Mouse (Mus musculus) forebrain, embryonic 11.5 days (tissue): ENCODE measurements at regions not wholly inside any gene's neighbourhood (a gene's known extent, or its start where the extent isn't known, plus 50 kb on each side); places are given as distances from the start of the nearest gene placed in this dataset.

Source experiments
- ATAC-seq: fragments of 200-750 bp; cut with Nextera tagmentation; replicated peaks from 2 replicates; pipeline ENCODE4 v1.8.0; 2017; ENCODE audit warnings: moderate TSS enrichment; ENCODE audit not compliant: low FRiP score
- DNase-seq: peaks from one replicate; pipeline ENCODE4 v3.0.0-alpha.2; 2017; ENCODE audit warnings: low spot score
- H3K27ac ChIP-seq: fragments of 300-500 bp; sonication (generic); 2 replicates; pipeline ENCODE4 v1.5.1; 2014; ENCODE audit warnings: low read depth, low read length
- H3K27me3 ChIP-seq: fragments of 300-500 bp; sonication (generic); 2 replicates; pipeline ENCODE4 v1.6.1; 2014; ENCODE audit warnings: mild to moderate bottlenecking, low read length, mixed read lengths; ENCODE audit not compliant: control insufficient read depth, insufficient read depth
- H3K36me3 ChIP-seq: fragments of 300-500 bp; sonication (generic); 2 replicates; pipeline ENCODE4 v1.6.1; 2014; ENCODE audit warnings: mild to moderate bottlenecking, low read length, moderate library complexity, mixed read lengths; ENCODE audit not compliant: control insufficient read depth, insufficient read depth
- H3K4me1 ChIP-seq: fragments of 300-500 bp; sonication (generic); replicated peaks from 2 replicates; pipeline ENCODE4 v1.6.1; 2014; ENCODE audit warnings: low read length, mixed read lengths; ENCODE audit not compliant: control insufficient read depth, insufficient read depth
- H3K4me2 ChIP-seq: fragments of 300-500 bp; sonication (generic); 2 replicates; pipeline ENCODE4 v1.6.1; 2014; ENCODE audit warnings: low read depth, mild to moderate bottlenecking, low read length, moderate library complexity, mixed read lengths; ENCODE audit not compliant: severe bottlenecking
- H3K4me3 ChIP-seq: fragments of 300-500 bp; sonication (generic); 2 replicates; pipeline ENCODE4 v1.5.1; 2014; ENCODE audit warnings: low read depth, low read length
- H3K9ac ChIP-seq: fragments of 300-500 bp; sonication (generic); 2 replicates; pipeline ENCODE4 v1.6.1; 2014; ENCODE audit warnings: low read length
- H3K9me3 ChIP-seq: fragments of 300-500 bp; sonication (generic); 2 replicates; pipeline ENCODE4 v1.6.1; 2016; ENCODE audit warnings: low read length, mixed read lengths; ENCODE audit not compliant: control insufficient read depth
- WGBS: fragments of 180-500 bp; shearing (Covaris S2); extraction: QIAGEN DNeasy Blood & Tissue Kit; methylation state at CpG from one replicate; pipeline ENCODE4 v1.1.7; 2014; 5-methylcytosine and 5-hydroxymethylcytosine counted together

- Histone ChIP-seq H3K9ac (no peak overlapping the region), H3K9me3 (no peaks in the 10 kb centered on the region), H3K4me2 (no peak overlapping the region), H3K4me1 (no peaks in the 10 kb centered on the region), H3K27me3 (no peaks in the 10 kb centered on the region), H3K36me3 (no peaks in the 10 kb centered on the region), H3K27ac (no peak overlapping the region), H3K4me3 (no peak overlapping the region)
- ATAC-seq (no peak), DNase-seq (no peak)
- 91% methylated on average over 3 of the region's 3 CpGs for WGBS
Observed at GRCm38 (mm10) chr7:124836531-124836930, 607.9 kb upstream of the Kdm8 start.

- H3K4me3 ChIP-seq = no peak overlapping the region
- no peaks in the 10 kb centered on the region for H3K36me3 ChIP-seq
- no peaks in the 10 kb centered on the region for H3K4me1 ChIP-seq
- H3K4me2 ChIP-seq = no peak overlapping the region
- 94% methylated on average over 5 of the region's 5 CpGs for WGBS
- DNase-seq = no peak
- ATAC-seq = no peak
- no peak overlapping the region for H3K9ac ChIP-seq
- no peak overlapping the region for H3K27ac ChIP-seq
- no peaks in the 10 kb centered on the region for H3K9me3 ChIP-seq
- no peaks in the 10 kb centered on the region for H3K27me3 ChIP-seq
Observed at GRCm38 (mm10) chr7:124855056-124855455, 589.4 kb upstream of the Kdm8 start.

- no peak for ATAC-seq
- H3K9me3 ChIP-seq = peaks cover under 1% of the 10 kb centered on the region; the same call in 1 of the 2 replicates
- WGBS = 88% methylated on average over 3 of the region's 3 CpGs
Observed at GRCm38 (mm10) chr7:124857106-124857505, 587.4 kb upstream of the Kdm8 start.

GRCm38 (mm10) chr7:124861397-124861796 is 583.1 kb upstream of the Kdm8 start:
- H3K27ac ChIP-seq = no peak overlapping the region
- no peak overlapping the region for H3K4me3 ChIP-seq
- ATAC-seq (no peak), DNase-seq (no peak)
- no peak overlapping the region for H3K4me2 ChIP-seq
- H3K9ac ChIP-seq = no peak overlapping the region
- H3K36me3 ChIP-seq = no peaks in the 10 kb centered on the region
- no peaks in the 10 kb centered on the region for H3K4me1 ChIP-seq
- no peaks in the 10 kb centered on the region for H3K27me3 ChIP-seq
- WGBS = 97% methylated on average over 2 of the region's 2 CpGs
- peaks cover 2% of the 10 kb centered on the region; the same call in 1 of the 2 replicates for H3K9me3 ChIP-seq

More at GRCm38 (mm10) chr7:124857106-124857505, 587.4 kb upstream of the Kdm8 start:
- H3K27ac ChIP-seq = no peak overlapping the region
- DNase-seq = no peak
- H3K4me2 ChIP-seq = no peak overlapping the region
- H3K4me1 ChIP-seq = no peaks in the 10 kb centered on the region
- no peak overlapping the region for H3K9ac ChIP-seq
- no peaks in the 10 kb centered on the region for H3K36me3 ChIP-seq
- H3K27me3 ChIP-seq = no peaks in the 10 kb centered on the region
- H3K4me3 ChIP-seq = no peak overlapping the region

GRCm38 (mm10) chr7:124868133-124868603 is 576.3 kb upstream of the Kdm8 start:
- Histone ChIP-seq H3K4me3 (no peak overlapping the region), H3K36me3 (no peaks in the 10 kb centered on the region), H3K9me3 (no peaks in the 10 kb centered on the region), H3K4me2 (no peak overlapping the region), H3K4me1 (no peaks in the 10 kb centered on the region), H3K9ac (no peak overlapping the region), H3K27me3 (no peaks in the 10 kb centered on the region), H3K27ac (no peak overlapping the region)
- no peak for DNase-seq
- 70% methylated on average over 6 of the region's 6 CpGs for WGBS
- ATAC-seq = no peak

- ATAC-seq = no peak
- H3K4me1 ChIP-seq = no peaks in the 10 kb centered on the region
- DNase-seq = no peak
- H3K9ac ChIP-seq = no peak overlapping the region
- H3K27ac ChIP-seq = no peak overlapping the region
- no peaks in the 10 kb centered on the region for H3K9me3 ChIP-seq
- H3K4me2 ChIP-seq = no peak overlapping the region
- no peaks in the 10 kb centered on the region for H3K36me3 ChIP-seq
- no peaks in the 10 kb centered on the region for H3K27me3 ChIP-seq
- H3K4me3 ChIP-seq = no peak overlapping the region
- WGBS = 84% methylated on average over 3 of the region's 3 CpGs
Observed at GRCm38 (mm10) chr7:124868621-124869020, 575.9 kb upstream of the Kdm8 start.

GRCm38 (mm10) chr7:124880771-124881170 is 563.7 kb upstream of the Kdm8 start:
- ATAC-seq (no peak), DNase-seq (no peak)
- Histone ChIP-seq H3K4me2 (no peak overlapping the region), H3K9ac (no peak overlapping the region), H3K4me3 (no peak overlapping the region), H3K4me1 (no peaks in the 10 kb centered on the region), H3K36me3 (no peaks in the 10 kb centered on the region), H3K27me3 (no peaks in the 10 kb centered on the region), H3K9me3 (no peaks in the 10 kb centered on the region), H3K27ac (no peak overlapping the region)
- WGBS = 91% methylated on average over 6 of the region's 6 CpGs

- Histone ChIP-seq H3K36me3 (no peaks in the 10 kb centered on the region), H3K9me3 (no peaks in the 10 kb centered on the region), H3K4me1 (peaks cover 1% of the 10 kb centered on the region; the same call in 1 of the 2 replicates), H3K27ac (no peak overlapping the region), H3K9ac (no peak overlapping the region), H3K4me3 (no peak overlapping the region), H3K27me3 (no peaks in the 10 kb centered on the region), H3K4me2 (no peak overlapping the region)
- 66% methylated on average over 5 of the region's 5 CpGs for WGBS
- DNase-seq = no peak
- no peak for ATAC-seq
Observed at GRCm38 (mm10) chr7:124907233-124907632, 537.2 kb upstream of the Kdm8 start.

GRCm38 (mm10) chr7:124907662-124908296 is 536.7 kb upstream of the Kdm8 start:
- Histone ChIP-seq H3K9me3 (no peaks in the 10 kb centered on the region), H3K27ac (no peak overlapping the region), H3K4me3 (no peak overlapping the region), H3K9ac (no peak overlapping the region), H3K4me1 (peaks cover 1% of the 10 kb centered on the region; the same call in 1 of the 2 replicates), H3K4me2 (no peak overlapping the region), H3K27me3 (no peaks in the 10 kb centered on the region), H3K36me3 (no peaks in the 10 kb centered on the region)
- ATAC-seq (peak; percentile 61; the same call in 1 of the 2 replicates), DNase-seq (no peak)
- WGBS = 24% methylated on average over 5 of the region's 5 CpGs
